Mouse (Mus musculus): ENCODE results near the gene Uts2b. TPM values are rescaled to one million over a fixed set of nuclear protein-coding genes. Genes with fewer than 3 reads are reported as not detected.

Gene Uts2b
- polyA plus RNA-seq, 1 experiment = not detected

GRCm38 (mm10) chr16:27385649-27386048 is 15.6 kb upstream of the Uts2b start:
- no peak for TF ChIP-seq CTCF (IDR thresholded peaks at IDR 0.05; ENCODE audit: control insufficient read depth, insufficient read depth, low read length)
- TF ChIP-seq POLR2A (IDR thresholded peaks at IDR 0.05; ENCODE audit: borderline replicate concordance, control insufficient read depth, low read depth, low read length) = no peak
- no peak overlapping the region for H3K4me3 ChIP-seq (replicated peaks; ENCODE audit: control insufficient read depth, low read depth, low read length)
- no peaks in the 10 kb centered on the region for H3K4me1 ChIP-seq (ENCODE audit: control insufficient read depth, insufficient read depth, low read length)
- WGBS = 71% methylated on average over 1 of the region's 1 CpGs
- no peak overlapping the region for H3K27ac ChIP-seq (ENCODE audit: control insufficient read depth, insufficient read depth, low read depth, low read length, poor library complexity)

GRCm38 (mm10) chr16:27384893-27385603 is 15.0 kb upstream of the Uts2b start:
- Histone ChIP-seq H3K4me1 (ENCODE audit: control insufficient read depth, insufficient read depth, low read length) (no peaks in the 10 kb centered on the region), H3K27ac (ENCODE audit: control insufficient read depth, insufficient read depth, low read depth, low read length, poor library complexity) (no peak overlapping the region), H3K4me3 (replicated peaks; ENCODE audit: control insufficient read depth, low read depth, low read length) (no peak overlapping the region)
- TF ChIP-seq POLR2A (IDR thresholded peaks at IDR 0.05; ENCODE audit: borderline replicate concordance, control insufficient read depth, low read depth, low read length) (no peak), CTCF (IDR thresholded peaks at IDR 0.05; ENCODE audit: control insufficient read depth, insufficient read depth, low read length) (no peak)
- WGBS = 52% methylated on average over 4 of the region's 4 CpGs

DNA sequence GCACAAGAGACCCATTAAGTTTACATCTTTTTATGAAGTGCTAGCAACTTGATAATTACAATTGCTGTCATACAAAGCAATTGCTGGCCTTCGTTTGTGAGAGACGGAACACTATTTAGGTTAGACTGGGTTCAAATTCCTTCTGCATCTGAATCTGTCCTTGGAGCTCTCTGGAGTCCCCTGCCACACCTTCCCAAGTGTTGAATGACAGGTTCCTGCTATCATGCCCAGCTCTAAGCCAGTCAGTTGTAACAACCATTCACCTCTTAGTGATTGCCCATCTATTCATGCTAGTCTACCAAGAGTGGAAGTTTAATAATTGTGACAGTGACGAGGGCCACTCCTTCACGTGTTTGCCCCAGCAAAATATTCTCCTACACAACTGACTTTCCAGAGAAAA is 12.2 kb upstream of the Uts2b start:
- H3K4me3 ChIP-seq (replicated peaks; ENCODE audit: control insufficient read depth, low read depth, low read length) = no peak overlapping the region
- WGBS = 85% methylated on average over 4 of the region's 4 CpGs
- no peaks in the 10 kb centered on the region for H3K4me1 ChIP-seq (ENCODE audit: control insufficient read depth, insufficient read depth, low read length)
- H3K27ac ChIP-seq (ENCODE audit: control insufficient read depth, insufficient read depth, low read depth, low read length, poor library complexity) = no peak overlapping the region
- TF ChIP-seq POLR2A (IDR thresholded peaks at IDR 0.05; ENCODE audit: borderline replicate concordance, control insufficient read depth, low read depth, low read length) = no peak
- no peak for TF ChIP-seq CTCF (IDR thresholded peaks at IDR 0.05; ENCODE audit: control insufficient read depth, insufficient read depth, low read length)

GRCm38 (mm10) chr16:27376556-27376955 is 6.5 kb upstream of the Uts2b start:
- TF ChIP-seq POLR2A (IDR thresholded peaks at IDR 0.05; ENCODE audit: borderline replicate concordance, control insufficient read depth, low read depth, low read length) (no peak), CTCF (IDR thresholded peaks at IDR 0.05; ENCODE audit: control insufficient read depth, insufficient read depth, low read length) (no peak)
- no peaks in the 10 kb centered on the region for H3K4me1 ChIP-seq (ENCODE audit: control insufficient read depth, insufficient read depth, low read length)
- no peak overlapping the region for H3K4me3 ChIP-seq (replicated peaks; ENCODE audit: control insufficient read depth, low read depth, low read length)
- H3K27ac ChIP-seq (ENCODE audit: control insufficient read depth, insufficient read depth, low read depth, low read length, poor library complexity) = no peak overlapping the region

DNA sequence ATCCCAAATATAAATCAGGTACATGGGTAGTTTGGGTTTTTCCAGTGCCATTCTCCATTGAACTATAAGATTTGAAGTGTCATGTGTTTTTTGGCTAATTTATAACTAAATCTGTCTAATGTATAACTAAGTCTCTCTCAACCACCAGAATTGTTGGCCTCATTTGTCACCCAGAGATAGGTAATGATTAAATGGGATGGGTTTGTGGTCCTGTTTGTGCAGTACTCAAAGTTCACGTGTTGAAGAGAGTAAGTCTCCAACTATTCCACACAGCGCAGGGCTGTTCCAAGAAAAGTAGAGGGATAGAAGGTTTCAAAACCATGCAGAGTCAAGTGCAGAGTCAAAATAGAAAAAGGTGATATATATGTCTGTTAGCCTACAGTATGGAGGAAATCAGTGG is 5.3 kb upstream of the Uts2b start:
- no peak for TF ChIP-seq CTCF (IDR thresholded peaks at IDR 0.05; ENCODE audit: control insufficient read depth, insufficient read depth, low read length)
- TF ChIP-seq POLR2A (IDR thresholded peaks at IDR 0.05; ENCODE audit: borderline replicate concordance, control insufficient read depth, low read depth, low read length) = no peak
- 92% methylated on average over 2 of the region's 2 CpGs for WGBS
- no peaks in the 10 kb centered on the region for H3K4me1 ChIP-seq (ENCODE audit: control insufficient read depth, insufficient read depth, low read length)
- H3K27ac ChIP-seq (ENCODE audit: control insufficient read depth, insufficient read depth, low read depth, low read length, poor library complexity) = no peak overlapping the region
- no peak overlapping the region for H3K4me3 ChIP-seq (replicated peaks; ENCODE audit: control insufficient read depth, low read depth, low read length)

- WGBS = 7% methylated on average over 3 of the region's 3 CpGs
- no peak overlapping the region for H3K27ac ChIP-seq (ENCODE audit: control insufficient read depth, insufficient read depth, low read depth, low read length, poor library complexity)
- TF ChIP-seq CTCF (IDR thresholded peaks at IDR 0.05; ENCODE audit: control insufficient read depth, insufficient read depth, low read length) = no peak
- no peak for TF ChIP-seq POLR2A (IDR thresholded peaks at IDR 0.05; ENCODE audit: borderline replicate concordance, control insufficient read depth, low read depth, low read length)
- no peak overlapping the region for H3K4me3 ChIP-seq (replicated peaks; ENCODE audit: control insufficient read depth, low read depth, low read length)
- no peaks in the 10 kb centered on the region for H3K4me1 ChIP-seq (ENCODE audit: control insufficient read depth, insufficient read depth, low read length)
Measured at GRCm38 (mm10) chr16:27374139-27374538, 4.1 kb upstream of the Uts2b start.

DNA sequence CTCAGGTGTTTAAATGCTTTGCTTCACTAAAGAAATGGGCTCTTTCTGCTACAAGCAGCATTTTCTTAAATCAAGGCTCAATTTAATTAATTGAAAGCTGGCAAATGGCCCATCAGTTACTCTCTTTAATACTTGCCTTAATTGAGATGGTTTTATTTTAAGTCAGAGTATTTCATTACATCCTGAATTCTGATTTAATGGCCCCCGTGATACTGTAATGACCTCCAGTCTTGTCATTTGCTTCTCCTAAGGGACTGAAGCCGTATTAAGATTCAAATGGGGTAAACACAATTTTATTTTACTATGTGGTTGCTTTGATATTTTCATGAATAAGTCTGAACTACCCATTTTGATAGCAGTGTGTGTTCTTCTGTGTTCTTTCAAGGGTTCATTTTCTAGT is 661 bp upstream of the Uts2b start:
- H3K4me1 ChIP-seq (ENCODE audit: control insufficient read depth, insufficient read depth, low read length) = no peaks in the 10 kb centered on the region
- TF ChIP-seq CTCF (IDR thresholded peaks at IDR 0.05; ENCODE audit: control insufficient read depth, insufficient read depth, low read length) (no peak), POLR2A (IDR thresholded peaks at IDR 0.05; ENCODE audit: borderline replicate concordance, control insufficient read depth, low read depth, low read length) (no peak)
- 79% methylated on average over 2 of the region's 2 CpGs for WGBS
- H3K27ac ChIP-seq (ENCODE audit: control insufficient read depth, insufficient read depth, low read depth, low read length, poor library complexity) = no peak overlapping the region
- no peak overlapping the region for H3K4me3 ChIP-seq (replicated peaks; ENCODE audit: control insufficient read depth, low read depth, low read length)

- Histone ChIP-seq H3K27ac (ENCODE audit: control insufficient read depth, insufficient read depth, low read depth, low read length, poor library complexity) (no peak overlapping the region), H3K4me3 (replicated peaks; ENCODE audit: control insufficient read depth, low read depth, low read length) (no peak overlapping the region), H3K4me1 (ENCODE audit: control insufficient read depth, insufficient read depth, low read length) (no peaks in the 10 kb centered on the region)
- 96% methylated on average over 1 of the region's 1 CpGs for WGBS
- no peak for TF ChIP-seq POLR2A (IDR thresholded peaks at IDR 0.05; ENCODE audit: borderline replicate concordance, control insufficient read depth, low read depth, low read length)
- no peak for TF ChIP-seq CTCF (IDR thresholded peaks at IDR 0.05; ENCODE audit: control insufficient read depth, insufficient read depth, low read length)
Measured at GRCm38 (mm10) chr16:27360059-27360458, 10.0 kb downstream of the Uts2b start.

- Histone ChIP-seq H3K4me1 (ENCODE audit: control insufficient read depth, insufficient read depth, low read length) (no peaks in the 10 kb centered on the region; the same call in 1 of the 2 replicates), H3K4me3 (replicated peaks; ENCODE audit: control insufficient read depth, low read depth, low read length) (no peak overlapping the region), H3K27ac (ENCODE audit: control insufficient read depth, insufficient read depth, low read depth, low read length, poor library complexity) (no peak overlapping the region)
- WGBS = 54% methylated on average over 2 of the region's 2 CpGs
- TF ChIP-seq CTCF (IDR thresholded peaks at IDR 0.05; ENCODE audit: control insufficient read depth, insufficient read depth, low read length) (no peak), POLR2A (IDR thresholded peaks at IDR 0.05; ENCODE audit: borderline replicate concordance, control insufficient read depth, low read depth, low read length) (no peak)
Measured at GRCm38 (mm10) chr16:27354464-27354863, 15.6 kb downstream of the Uts2b start.
